Mouse (Mus musculus) liver, embryonic 14.5 days (tissue): ENCODE measurements around the gene Gng11. TPM values are rescaled to one million over a fixed set of nuclear protein-coding genes. Genes with fewer than 3 reads are reported as not detected.

Experiments used
- ATAC-seq: fragments of 200-750 bp; cut with Nextera tagmentation; 2 replicates; pipeline ENCODE4 v1.8.0; 2017; ENCODE audit warnings: moderate number of reproducible peaks, mild to moderate bottlenecking, moderate library complexity; ENCODE audit not compliant: insufficient read depth
- DNase-seq, 3 experiments: peaks; one replicate each; pipeline ENCODE4 v3.0.0-alpha.2; 2012 to 2013; ENCODE audit warnings: low read depth in 3 of 3, low spot score in 3 of 3
- H3K27ac ChIP-seq: fragments of 300-500 bp; sonication (generic); 2 replicates; pipeline ENCODE4 v1.5.1; 2014; ENCODE audit warnings: moderate library complexity, mild to moderate bottlenecking, control low read depth, inconsistent platforms
- H3K27me3 ChIP-seq: fragments of 300-500 bp; sonication (generic); 2 replicates; pipeline ENCODE4 v1.6.1; 2014; ENCODE audit warnings: mild to moderate bottlenecking, low read length, moderate library complexity; ENCODE audit not compliant: control insufficient read depth, insufficient read depth
- H3K36me3 ChIP-seq: fragments of 300-500 bp; sonication (generic); replicated peaks from 2 replicates; pipeline ENCODE4 v1.6.1; 2014; ENCODE audit warnings: low read depth; ENCODE audit not compliant: control insufficient read depth, insufficient read depth
- H3K4me1 ChIP-seq, 2 experiments: fragments of 200-500 bp in 1 of 2; fragments of 300-500 bp in 1 of 2; sonication (generic) in 1 of 2; replicated peaks; 2 replicates each; pipeline ENCODE4 v1.6.1; 2012 to 2014; ENCODE audit warnings: antibody characterized with exemption in 1 of 2, inconsistent platforms in 1 of 2, low read length in 1 of 2; ENCODE audit not compliant: control insufficient read depth in 2 of 2, insufficient read depth in 2 of 2
- H3K4me2 ChIP-seq: fragments of 300-500 bp; sonication (generic); 2 replicates; pipeline ENCODE4 v1.6.1; 2014; ENCODE audit warnings: low read depth, mild to moderate bottlenecking, control low read depth, moderate library complexity
- H3K4me3 ChIP-seq, 2 experiments: fragments of 200-500 bp in 1 of 2; fragments of 300-500 bp in 1 of 2; sonication (generic) in 1 of 2; 2 replicates each; pipeline ENCODE4 v1.5.1; 2012 to 2014; ENCODE audit warnings: low read depth in 2 of 2, low read length in 2 of 2, mild to moderate bottlenecking in 2 of 2, control low read depth in 1 of 2, inconsistent platforms in 1 of 2, moderate library complexity in 1 of 2; ENCODE audit not compliant: insufficient read depth in 1 of 2
- H3K9ac ChIP-seq: fragments of 300-500 bp; sonication (generic); replicated peaks from 2 replicates; pipeline ENCODE4 v1.6.1; 2014; ENCODE audit warnings: mild to moderate bottlenecking, control low read depth, moderate library complexity
- H3K9me3 ChIP-seq: fragments of 300-500 bp; sonication (generic); 2 replicates; pipeline ENCODE4 v1.6.1; 2016; ENCODE audit warnings: low read length, mixed read lengths; ENCODE audit not compliant: control insufficient read depth
- CTCF ChIP-seq: IDR thresholded peaks from 2 replicates; pipeline ENCODE4 v1.5.1; 2016; ENCODE audit warnings: antibody characterized with exemption, low read depth, control low read depth
- EP300 ChIP-seq: IDR thresholded peaks from 2 replicates; pipeline ENCODE4 v1.6.1; 2016; ENCODE audit warnings: antibody characterized with exemption, low read depth
- WGBS: fragments of 180-500 bp; shearing (Covaris S2); extraction: QIAGEN DNeasy Blood & Tissue Kit; methylation state at CpG from one replicate; pipeline ENCODE4 v1.1.7; 2014; ENCODE audit not compliant: insufficient replicate concordance; 5-methylcytosine and 5-hydroxymethylcytosine counted together
- polyA plus RNA-seq, 2 experiments: library from polyadenylated mRNA; depleted of rRNA in 1 of 2; stranded (reverse) in 1 of 2; unstranded in 1 of 2; fragments of >200 nt; fragmentation: Nextera tagmentation in 1 of 2; extraction: Ambion mirVana in 1 of 2; gene quantifications; 2 replicates each; pipeline versions ENCODE4 v1.2.1 to v1.2.3; 2012 to 2014

The Gng11 gene
- polyA plus RNA-seq, 2 experiments = 6.9 to 22.9 TPM

DNA sequence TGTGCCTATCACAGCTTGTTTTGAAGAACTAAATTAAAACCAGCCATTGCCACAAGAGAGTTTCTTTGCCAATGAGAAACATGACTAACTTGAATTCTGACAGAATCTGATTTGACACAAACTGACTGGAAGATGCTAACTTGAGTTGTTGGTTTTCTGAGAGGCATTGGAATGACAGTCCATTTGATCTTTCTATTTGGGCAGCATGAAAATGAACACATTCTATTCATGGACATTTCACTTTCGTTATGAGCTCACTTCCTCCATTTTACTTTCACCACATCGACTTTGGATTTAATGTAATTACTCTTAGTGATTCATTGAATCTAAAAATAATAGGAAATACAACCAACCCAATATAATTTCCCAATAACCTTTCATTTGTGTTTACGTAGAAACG lies 50.7 kb downstream of the Gng11 start:
- Histone ChIP-seq H3K27me3 (no peaks in the 10 kb centered on the region), H3K27ac (no peak overlapping the region), H3K36me3 (no peaks in the 10 kb centered on the region), H3K4me3 (no peak overlapping the region), H3K4me2 (no peak overlapping the region), H3K9ac (no peak overlapping the region), H3K4me1 (no peaks in the 10 kb centered on the region), H3K9me3 (no peaks in the 10 kb centered on the region)
- no peak for DNase-seq
- ATAC-seq = no peak
- no peak for TF ChIP-seq EP300
- no peak for TF ChIP-seq CTCF
- 68% methylated on average over 4 of the region's 4 CpGs for WGBS

Other genes starting within 250 kb of the Gng11 start
- gene Calcr, start 239.2 kb upstream of the Gng11 start, polyA plus RNA-seq (2012; rRNA removed) = 0.02 TPM in 1 of 2 replicates, not detected in the other
- gene Calcr, start 239.2 kb upstream of the Gng11 start, polyA plus RNA-seq (2014; fragmentation: Nextera tagmentation; extraction: Ambion mirVana) = not detected in 2 replicates
- gene Tfpi2, start 15.0 kb upstream of the Gng11 start, polyA plus RNA-seq (2012; rRNA removed) = 19.1 and 19.9 TPM in 2 replicates
- 18.8 and 19.3 TPM in 2 replicates for gene Tfpi2, start 15.0 kb upstream of the Gng11 start, polyA plus RNA-seq (2014; fragmentation: Nextera tagmentation; extraction: Ambion mirVana)
- gene Gngt1, start 10.1 kb upstream of the Gng11 start, polyA plus RNA-seq (2012; rRNA removed) = 0.02 TPM in 1 of 2 replicates, not detected in the other
- gene Gngt1, start 10.1 kb upstream of the Gng11 start, polyA plus RNA-seq (2014; fragmentation: Nextera tagmentation; extraction: Ambion mirVana) = 0.11 TPM in 1 of 2 replicates, not detected in the other
- 14.2 and 17.7 TPM in 2 replicates for gene Bet1, start 83.1 kb downstream of the Gng11 start, polyA plus RNA-seq (2012; rRNA removed)
- gene Bet1, start 83.1 kb downstream of the Gng11 start, polyA plus RNA-seq (2014; fragmentation: Nextera tagmentation; extraction: Ambion mirVana) = 34.3 and 38.2 TPM in 2 replicates